Mouse (Mus musculus): ENCODE results near the gene Snrk. TPM values are rescaled to one million over a fixed set of nuclear protein-coding genes. Genes with fewer than 3 reads are reported as not detected.
A peak's percentile ranks its signal among the peaks of the same experiment; 100 is the strongest.

Snrk gene
- polyA plus RNA-seq, 1 experiment from 2014 or later: 34.0 TPM

DNA sequence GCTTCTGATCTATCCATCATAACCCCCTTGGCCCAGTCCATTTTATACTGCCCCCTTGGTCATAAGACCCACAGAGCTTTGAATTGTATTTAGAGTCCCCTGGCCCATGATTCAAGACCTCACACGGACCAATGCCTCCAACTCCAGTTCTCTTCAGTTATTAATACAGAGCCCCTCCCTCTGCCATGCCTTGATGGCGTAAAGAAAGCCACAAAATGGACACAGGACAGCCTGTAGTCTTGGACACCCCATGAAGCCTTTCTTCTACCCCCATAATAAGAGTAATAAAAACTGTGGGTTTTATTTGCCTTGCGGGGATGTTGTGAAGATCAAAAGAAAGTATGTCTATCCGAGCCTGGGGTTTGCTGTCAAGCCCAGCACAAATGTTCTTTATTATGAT lies 33.4 kb upstream of the Snrk start:
- no peak overlapping the region for H3K4me3 ChIP-seq (ENCODE audit: low read depth, low read length)
- TF ChIP-seq CTCF (IDR thresholded peaks at IDR 0.05; ENCODE audit: low read depth) (no peak), EP300 (optimal IDR thresholded peaks at IDR 0.05) (no peak)
- no peaks in the 10 kb centered on the region for H3K9me3 ChIP-seq (ENCODE audit: control insufficient read depth, low read length)
- H3K4me2 ChIP-seq (replicated peaks; ENCODE audit: low read depth): no peak overlapping the region
- H3K4me1 ChIP-seq (replicated peaks; ENCODE audit: control insufficient read depth, insufficient read depth): 0 out of 2 replicates have a peak, but pooled peaks cover 2% of the 10 kb centered on the region
- no peaks in the 10 kb centered on the region for H3K36me3 ChIP-seq (ENCODE audit: control insufficient read depth, insufficient read depth, low read length)
- H3K27ac ChIP-seq (replicated peaks): peak overlapping the region; percentile 20
- WGBS: 71% methylated on average over 4 of the region's 4 CpGs
- no peak for DNase-seq (ENCODE audit: low spot score)
- ATAC-seq (ENCODE audit: low FRiP score, low TSS enrichment): no peak
- H3K27me3 ChIP-seq (ENCODE audit: control insufficient read depth, insufficient read depth, low read length): no peaks in the 10 kb centered on the region
- no peak overlapping the region for H3K9ac ChIP-seq (ENCODE audit: low read length)

DNA sequence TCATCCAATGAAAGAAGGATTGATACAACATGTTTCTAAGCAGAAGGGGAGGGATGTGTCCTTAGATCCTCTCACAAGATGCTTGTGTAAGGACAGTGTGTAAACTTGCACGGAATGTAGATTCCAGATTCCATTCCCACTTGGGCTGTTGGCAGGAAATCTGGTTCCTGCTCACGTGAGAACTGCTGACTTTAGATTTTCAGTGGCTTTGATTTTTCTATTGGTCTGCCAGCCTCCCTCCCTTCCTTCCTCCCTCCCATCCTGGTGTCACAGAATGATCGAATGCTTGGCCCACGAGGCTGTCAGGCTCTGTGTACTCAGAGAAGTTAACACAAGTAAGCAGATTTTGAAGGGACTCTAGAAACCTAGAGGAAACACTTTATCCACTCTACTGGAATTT lies 32.9 kb upstream of the Snrk start:
- H3K36me3 ChIP-seq (ENCODE audit: control insufficient read depth, insufficient read depth, low read length): no peaks in the 10 kb centered on the region
- peak overlapping the region; percentile 36; the same call in 1 of the 2 replicates for H3K27ac ChIP-seq (replicated peaks)
- ATAC-seq (ENCODE audit: low FRiP score, low TSS enrichment): peak; percentile 36; the same call in 1 of the 2 replicates
- no peaks in the 10 kb centered on the region for H3K27me3 ChIP-seq (ENCODE audit: control insufficient read depth, insufficient read depth, low read length)
- no peak overlapping the region for H3K4me3 ChIP-seq (ENCODE audit: low read depth, low read length)
- WGBS: 5% methylated on average over 4 of the region's 4 CpGs
- no peaks in the 10 kb centered on the region for H3K9me3 ChIP-seq (ENCODE audit: control insufficient read depth, low read length)
- no peak for DNase-seq (ENCODE audit: low spot score)
- 0 out of 2 replicates have a peak, but pooled peaks cover 2% of the 10 kb centered on the region for H3K4me1 ChIP-seq (replicated peaks; ENCODE audit: control insufficient read depth, insufficient read depth)
- no peak overlapping the region for H3K9ac ChIP-seq (ENCODE audit: low read length)
- no peak overlapping the region for H3K4me2 ChIP-seq (replicated peaks; ENCODE audit: low read depth)
- no peak for TF ChIP-seq EP300 (optimal IDR thresholded peaks at IDR 0.05)
- TF ChIP-seq CTCF (IDR thresholded peaks at IDR 0.05; ENCODE audit: low read depth): no peak

- Histone ChIP-seq H3K9me3 (ENCODE audit: control insufficient read depth, low read length) (no peaks in the 10 kb centered on the region), H3K36me3 (ENCODE audit: control insufficient read depth, insufficient read depth, low read length) (no peaks in the 10 kb centered on the region), H3K4me2 (replicated peaks; ENCODE audit: low read depth) (no peak overlapping the region), H3K4me3 (ENCODE audit: low read depth, low read length) (no peak overlapping the region), H3K9ac (ENCODE audit: low read length) (no peak overlapping the region), H3K27ac (replicated peaks) (peak overlapping the region; percentile 36; the same call in 1 of the 2 replicates), H3K4me1 (replicated peaks; ENCODE audit: control insufficient read depth, insufficient read depth) (0 out of 2 replicates have a peak, but pooled peaks cover 2% of the 10 kb centered on the region), H3K27me3 (ENCODE audit: control insufficient read depth, insufficient read depth, low read length) (no peaks in the 10 kb centered on the region)
- 49% methylated on average over 4 of the region's 4 CpGs for WGBS
- ATAC-seq (ENCODE audit: low FRiP score, low TSS enrichment) (no peak), DNase-seq (ENCODE audit: low spot score) (no peak)
- TF ChIP-seq CTCF (IDR thresholded peaks at IDR 0.05; ENCODE audit: low read depth): no peak
- TF ChIP-seq EP300 (optimal IDR thresholded peaks at IDR 0.05): no peak
Measured at GRCm38 (mm10) chr9:122084636-122085035, 32.4 kb upstream of the Snrk start.

GRCm38 (mm10) chr9:122085055-122085454 lies 32.0 kb upstream of the Snrk start:
- peak; percentile 49; the same call in 1 of the 2 replicates for ATAC-seq (ENCODE audit: low FRiP score, low TSS enrichment)
- Histone ChIP-seq H3K27me3 (ENCODE audit: control insufficient read depth, insufficient read depth, low read length) (no peaks in the 10 kb centered on the region), H3K4me1 (replicated peaks; ENCODE audit: control insufficient read depth, insufficient read depth) (0 out of 2 replicates have a peak, but pooled peaks cover 2% of the 10 kb centered on the region), H3K9ac (ENCODE audit: low read length) (no peak overlapping the region), H3K36me3 (ENCODE audit: control insufficient read depth, insufficient read depth, low read length) (no peaks in the 10 kb centered on the region), H3K27ac (replicated peaks) (peak overlapping the region; percentile 53), H3K4me3 (ENCODE audit: low read depth, low read length) (no peak overlapping the region), H3K4me2 (replicated peaks; ENCODE audit: low read depth) (no peak overlapping the region), H3K9me3 (ENCODE audit: control insufficient read depth, low read length) (no peaks in the 10 kb centered on the region)
- WGBS: 4% methylated on average over 6 of the region's 6 CpGs
- no peak for DNase-seq (ENCODE audit: low spot score)
- no peak for TF ChIP-seq CTCF (IDR thresholded peaks at IDR 0.05; ENCODE audit: low read depth)
- no peak for TF ChIP-seq EP300 (optimal IDR thresholded peaks at IDR 0.05)

- WGBS: 33% methylated on average over 3 of the region's 3 CpGs
- Histone ChIP-seq H3K4me2 (replicated peaks; ENCODE audit: low read depth) (no peak overlapping the region), H3K36me3 (ENCODE audit: control insufficient read depth, insufficient read depth, low read length) (no peaks in the 10 kb centered on the region), H3K9ac (ENCODE audit: low read length) (no peak overlapping the region), H3K27me3 (ENCODE audit: control insufficient read depth, insufficient read depth, low read length) (no peaks in the 10 kb centered on the region), H3K4me1 (replicated peaks; ENCODE audit: control insufficient read depth, insufficient read depth) (0 out of 2 replicates have a peak, but pooled peaks cover 2% of the 10 kb centered on the region), H3K27ac (replicated peaks) (peak overlapping the region; percentile 53), H3K4me3 (ENCODE audit: low read depth, low read length) (no peak overlapping the region), H3K9me3 (ENCODE audit: control insufficient read depth, low read length) (no peaks in the 10 kb centered on the region)
- DNase-seq (ENCODE audit: low spot score) (no peak), ATAC-seq (ENCODE audit: low FRiP score, low TSS enrichment) (peak; percentile 41; the same call in 1 of the 2 replicates)
- TF ChIP-seq EP300 (optimal IDR thresholded peaks at IDR 0.05) (no peak), CTCF (IDR thresholded peaks at IDR 0.05; ENCODE audit: low read depth) (no peak)
Measured at GRCm38 (mm10) chr9:122085550-122086205, 31.4 kb upstream of the Snrk start.

- Histone ChIP-seq H3K4me2 (replicated peaks; ENCODE audit: low read depth) (no peak overlapping the region), H3K27me3 (ENCODE audit: control insufficient read depth, insufficient read depth, low read length) (no peaks in the 10 kb centered on the region), H3K4me1 (replicated peaks; ENCODE audit: control insufficient read depth, insufficient read depth) (peaks cover 10% of the 10 kb centered on the region), H3K27ac (replicated peaks) (no peak overlapping the region; the same call in 1 of the 2 replicates), H3K9me3 (ENCODE audit: control insufficient read depth, low read length) (no peaks in the 10 kb centered on the region), H3K36me3 (ENCODE audit: control insufficient read depth, insufficient read depth, low read length) (no peaks in the 10 kb centered on the region), H3K9ac (ENCODE audit: low read length) (no peak overlapping the region), H3K4me3 (ENCODE audit: low read depth, low read length) (no peak overlapping the region)
- TF ChIP-seq CTCF (IDR thresholded peaks at IDR 0.05; ENCODE audit: low read depth) (no peak), EP300 (optimal IDR thresholded peaks at IDR 0.05) (no peak)
- WGBS: 86% methylated on average over 6 of the region's 6 CpGs
- DNase-seq (ENCODE audit: low spot score) (no peak), ATAC-seq (ENCODE audit: low FRiP score, low TSS enrichment) (no peak)
Measured at GRCm38 (mm10) chr9:122087086-122087485, 30.0 kb upstream of the Snrk start.

Measured in stomach, postnatal 0 days (tissue).